Comparison of ENCODE assay signal across 12 mouse cellular contexts in the genomic region with DNA sequence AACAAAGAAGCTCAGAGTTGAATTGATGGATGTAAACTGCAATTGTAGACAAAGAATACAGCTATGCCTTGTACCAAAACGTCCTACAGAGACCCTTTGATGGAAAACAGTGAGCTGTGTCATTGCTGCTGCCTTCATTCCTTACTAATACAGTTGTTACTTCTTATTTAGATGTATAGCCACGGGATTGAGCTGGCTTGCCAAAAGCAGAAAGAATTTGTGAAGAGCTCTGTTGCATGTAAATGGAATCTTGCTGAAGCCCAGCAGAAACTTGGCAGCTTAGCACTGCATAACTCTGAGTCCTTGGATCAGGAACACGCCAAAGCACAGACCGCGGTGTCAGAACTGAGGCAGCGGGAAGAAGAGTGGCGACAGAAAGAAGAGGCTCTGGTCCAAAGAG. TPM values are rescaled to one million over a fixed set of nuclear protein-coding genes. Genes with fewer than 3 reads are reported as not detected.
DNase-seq lines count a peak whose midpoint lies in the region; ATAC-seq and TF ChIP-seq lines count a peak whose summit lies in the region.
"Had no signal": no experiment of that assay in that cellular context is flagged by ENCODE, and none has a peak within 500 bp of the region (broad histone marks: within the 10 kb centered on the region; RNA-seq: fewer than 3 reads in every experiment).

No protein-coding gene starts in this region.

- DNase-seq in midbrain, embryonic 14.5 days: peak; percentile 56
- no peak for DNase-seq in midbrain, embryonic 10.5 days (ENCODE audit: low spot score)
- DNase-seq in layer of hippocampus, adult 2 months (ENCODE audit: low spot score in 2 of 2): peak in 1 of 2 experiments; percentile 49
- DNase-seq in spleen, adult 12 weeks (ENCODE audit: low spot score): no peak
- DNase-seq in kidney, adult 8-10 months: no peak
- DNase-seq: adrenal gland, postnatal 10 days; kidney, adult 18-20 months; thymus, postnatal 36 days had no signal

- H3K4me3 ChIP-seq in forebrain, embryonic 15.5 days: no peak overlapping the region
- no peak overlapping the region for H3K4me3 ChIP-seq in forebrain, embryonic 12.5 days (replicated peaks)
- H3K4me3 ChIP-seq in midbrain, embryonic 14.5 days (replicated peaks; ENCODE audit: low read depth, low read length): no peak overlapping the region
- H3K4me3 ChIP-seq in midbrain, embryonic 10.5 days: no peak overlapping the region
- H3K4me3 ChIP-seq in layer of hippocampus, adult 2 months: peak overlapping the region; percentile 33
- no peak overlapping the region for H3K4me3 ChIP-seq in small intestine, adult 2 months (ENCODE audit: low read depth, low read length)
- H3K4me3 ChIP-seq: limb, embryonic 13.5 days had no signal

- ATAC-seq in forebrain, embryonic 15.5 days (replicated peaks): no peak
- ATAC-seq in forebrain, embryonic 12.5 days (ENCODE audit: low FRiP score): no peak
- ATAC-seq in midbrain, embryonic 14.5 days (ENCODE audit: low FRiP score, low TSS enrichment): no peak; the same call in 1 of the 2 replicates

- H3K4me2 ChIP-seq in forebrain, embryonic 15.5 days (replicated peaks): no peak overlapping the region
- no peak overlapping the region for H3K4me2 ChIP-seq in forebrain, embryonic 12.5 days
- no peak overlapping the region for H3K4me2 ChIP-seq in midbrain, embryonic 14.5 days (ENCODE audit: low read length)
- H3K4me2 ChIP-seq: limb, embryonic 13.5 days had no signal

- WGBS in forebrain, embryonic 15.5 days: 42% methylated on average over 7 of the region's 7 CpGs
- WGBS in forebrain, embryonic 12.5 days: 77% methylated on average over 7 of the region's 7 CpGs
- WGBS in midbrain, embryonic 14.5 days: 60% methylated on average over 7 of the region's 7 CpGs
- WGBS in midbrain, embryonic 10.5 days: 85% methylated on average over 7 of the region's 7 CpGs
- 77% methylated on average over 7 of the region's 7 CpGs for WGBS in small intestine, adult 2 months

- no peak for TF ChIP-seq POLR2A in small intestine, adult 2 months (IDR thresholded peaks at IDR 0.05; ENCODE audit: low read depth, low read length)

- H3K9me3 ChIP-seq in forebrain, embryonic 15.5 days: no peaks in the 10 kb centered on the region
- no peaks in the 10 kb centered on the region for H3K9me3 ChIP-seq in forebrain, embryonic 12.5 days
- no peaks in the 10 kb centered on the region for H3K9me3 ChIP-seq in midbrain, embryonic 14.5 days (ENCODE audit: control insufficient read depth, low read length)
- H3K9me3 ChIP-seq in midbrain, embryonic 10.5 days (replicated peaks): no peaks in the 10 kb centered on the region
- H3K9me3 ChIP-seq: limb, embryonic 13.5 days had no signal

- peaks cover 24% of the 10 kb centered on the region for H3K36me3 ChIP-seq in forebrain, embryonic 15.5 days
- peaks cover 35% of the 10 kb centered on the region for H3K36me3 ChIP-seq in forebrain, embryonic 12.5 days (replicated peaks)
- H3K36me3 ChIP-seq in midbrain, embryonic 14.5 days (ENCODE audit: control insufficient read depth, insufficient read depth, low read length): peaks cover 39% of the 10 kb centered on the region
- peaks cover 74% of the 10 kb centered on the region for H3K36me3 ChIP-seq in midbrain, embryonic 10.5 days
- H3K36me3 ChIP-seq in small intestine, adult 2 months (ENCODE audit: control insufficient read depth, insufficient read depth, low read length): peaks cover 28% of the 10 kb centered on the region

- H3K4me1 ChIP-seq in forebrain, embryonic 15.5 days: peaks cover 31% of the 10 kb centered on the region
- peaks cover 10% of the 10 kb centered on the region for H3K4me1 ChIP-seq in forebrain, embryonic 12.5 days
- H3K4me1 ChIP-seq in midbrain, embryonic 14.5 days (ENCODE audit: control insufficient read depth, insufficient read depth, low read length): peaks cover 9% of the 10 kb centered on the region
- peaks cover 11% of the 10 kb centered on the region for H3K4me1 ChIP-seq in midbrain, embryonic 10.5 days
- H3K4me1 ChIP-seq in small intestine, adult 2 months (ENCODE audit: control insufficient read depth, insufficient read depth, insufficient read length, low read length): no peaks in the 10 kb centered on the region; the same call in 1 of the 2 replicates

- no peaks in the 10 kb centered on the region for H3K27me3 ChIP-seq in forebrain, embryonic 15.5 days
- no peaks in the 10 kb centered on the region for H3K27me3 ChIP-seq in forebrain, embryonic 12.5 days
- no peaks in the 10 kb centered on the region for H3K27me3 ChIP-seq in midbrain, embryonic 14.5 days (ENCODE audit: control insufficient read depth, insufficient read depth, low read length)
- no peaks in the 10 kb centered on the region for H3K27me3 ChIP-seq in midbrain, embryonic 10.5 days (ENCODE audit: low read depth, poor library complexity, severe bottlenecking)
- no peaks in the 10 kb centered on the region for H3K27me3 ChIP-seq in small intestine, adult 2 months (ENCODE audit: control insufficient read depth, insufficient read depth, low read length)
- H3K27me3 ChIP-seq: limb, embryonic 13.5 days had no signal

- peak overlapping the region; percentile 68 for H3K27ac ChIP-seq in forebrain, embryonic 15.5 days (replicated peaks)
- no peak overlapping the region for H3K27ac ChIP-seq in forebrain, embryonic 12.5 days
- no peak overlapping the region for H3K27ac ChIP-seq in midbrain, embryonic 14.5 days (replicated peaks; ENCODE audit: low read depth, low read length)
- H3K27ac ChIP-seq in midbrain, embryonic 10.5 days (replicated peaks): no peak overlapping the region
- H3K27ac ChIP-seq in layer of hippocampus, adult 2 months: peak overlapping the region; percentile 78
- H3K27ac ChIP-seq in small intestine, adult 2 months (ENCODE audit: insufficient read depth, low read depth, low read length): 0 out of 2 replicates have a peak overlapping the region, but pooled peaks have one; percentile 15
- H3K27ac ChIP-seq: limb, embryonic 13.5 days had no signal

- no peak for TF ChIP-seq CTCF in layer of hippocampus, adult 2 months (conservative IDR thresholded peaks at IDR 0.05)
- no peak for TF ChIP-seq CTCF in small intestine, adult 2 months (IDR thresholded peaks at IDR 0.05; ENCODE audit: extremely low read depth, insufficient read length, insufficient replicate concordance, low read depth, low read length)

- H3K9ac ChIP-seq in forebrain, embryonic 15.5 days (replicated peaks): no peak overlapping the region
- no peak overlapping the region for H3K9ac ChIP-seq in forebrain, embryonic 12.5 days
- H3K9ac ChIP-seq in midbrain, embryonic 14.5 days (replicated peaks; ENCODE audit: low read length): no peak overlapping the region
- H3K9ac ChIP-seq: limb, embryonic 13.5 days had no signal

RNA-seq across cellular contexts. Expression of gene Cdc37l1, which starts 4.7 kb away (rescaled TPM):
- 55.8 and 58.1 TPM in 2 replicates for polyA plus RNA-seq in forebrain, embryonic 15.5 days (2015; fragmentation: Nextera tagmentation; extraction: Ambion mirVana)
- polyA plus RNA-seq in forebrain, embryonic 12.5 days (2016; fragmentation: Nextera tagmentation; extraction: Ambion mirVana): 56.2 and 64.1 TPM in 2 replicates
- polyA plus RNA-seq in midbrain, embryonic 14.5 days (2014; fragmentation: Nextera tagmentation; extraction: Ambion mirVana): 54.8 and 62.3 TPM in 2 replicates
- 33.8 and 43.2 TPM in 2 replicates for polyA plus RNA-seq in midbrain, embryonic 10.5 days (2016; fragmentation: Nextera tagmentation; extraction: Ambion mirVana)
- total RNA-seq in layer of hippocampus, adult 2 months (2021): 100 to 1,000 TPM; 105 to 114 TPM
- polyA plus RNA-seq in small intestine, adult 2 months (2012; rRNA removed): 1.7 and 2.6 TPM in 2 replicates

RNA-seq across cellular contexts. Expression of gene 4430402I18Rik, which starts 27.3 kb away (rescaled TPM):
- 2.4 TPM in 2 replicates for polyA plus RNA-seq in forebrain, embryonic 15.5 days (2015; fragmentation: Nextera tagmentation; extraction: Ambion mirVana)
- polyA plus RNA-seq in forebrain, embryonic 12.5 days (2016; fragmentation: Nextera tagmentation; extraction: Ambion mirVana): 0.37 and 1.3 TPM in 2 replicates
- 0.85 and 0.96 TPM in 2 replicates for polyA plus RNA-seq in midbrain, embryonic 14.5 days (2014; fragmentation: Nextera tagmentation; extraction: Ambion mirVana)
- polyA plus RNA-seq in midbrain, embryonic 10.5 days (2016; fragmentation: Nextera tagmentation; extraction: Ambion mirVana): 0.33 and 0.34 TPM in 2 replicates
- 1 to 10 TPM; 7.4 to 9.2 TPM for total RNA-seq in layer of hippocampus, adult 2 months (2021)
- polyA plus RNA-seq in small intestine, adult 2 months (2012; rRNA removed): 0.38 and 1.2 TPM in 2 replicates

RNA-seq across cellular contexts. Expression of gene Plpp6, which starts 31.1 kb away (rescaled TPM):
- polyA plus RNA-seq in forebrain, embryonic 15.5 days (2015; fragmentation: Nextera tagmentation; extraction: Ambion mirVana): 8.4 and 8.8 TPM in 2 replicates
- 6.1 and 6.4 TPM in 2 replicates for polyA plus RNA-seq in forebrain, embryonic 12.5 days (2016; fragmentation: Nextera tagmentation; extraction: Ambion mirVana)
- 14.7 and 17.0 TPM in 2 replicates for polyA plus RNA-seq in midbrain, embryonic 14.5 days (2014; fragmentation: Nextera tagmentation; extraction: Ambion mirVana)
- polyA plus RNA-seq in midbrain, embryonic 10.5 days (2016; fragmentation: Nextera tagmentation; extraction: Ambion mirVana): 3.6 and 5.7 TPM in 2 replicates
- 10 to 100 TPM; 51.2 to 52.4 TPM for total RNA-seq in layer of hippocampus, adult 2 months (2021)
- 15.6 and 27.8 TPM in 2 replicates for polyA plus RNA-seq in small intestine, adult 2 months (2012; rRNA removed)

RNA-seq across cellular contexts. Expression of gene Ak3, which starts 52.9 kb away (rescaled TPM):
- polyA plus RNA-seq in forebrain, embryonic 15.5 days (2015; fragmentation: Nextera tagmentation; extraction: Ambion mirVana): 69.6 and 77.5 TPM in 2 replicates
- 68.0 and 68.6 TPM in 2 replicates for polyA plus RNA-seq in forebrain, embryonic 12.5 days (2016; fragmentation: Nextera tagmentation; extraction: Ambion mirVana)
- 55.1 and 79.5 TPM in 2 replicates for polyA plus RNA-seq in midbrain, embryonic 14.5 days (2014; fragmentation: Nextera tagmentation; extraction: Ambion mirVana)
- polyA plus RNA-seq in midbrain, embryonic 10.5 days (2016; fragmentation: Nextera tagmentation; extraction: Ambion mirVana): 90.1 and 102 TPM in 2 replicates
- total RNA-seq in layer of hippocampus, adult 2 months (2021): 10 to 100 TPM; 51.5 to 53.0 TPM
- 96.9 and 124 TPM in 2 replicates for polyA plus RNA-seq in small intestine, adult 2 months (2012; rRNA removed)

Comparison
In these comparisons a context has a peak if more than half of its experiments do, and no peak if none do; other contexts are left out.
1. H3K27ac ChIP-seq: peak in forebrain, embryonic 15.5 days (single experiment), layer of hippocampus, adult 2 months (single experiment) and small intestine, adult 2 months (single experiment); none in forebrain, embryonic 12.5 days (single experiment), midbrain, embryonic 14.5 days (single experiment) and midbrain, embryonic 10.5 days (single experiment).